Mouse (Mus musculus): Measurements from ENCODE around the gene Tstd1.

- no peak for TF ChIP-seq EP300 (IDR thresholded peaks at IDR 0.05)
- TF ChIP-seq CTCF (IDR thresholded peaks at IDR 0.05), result no peak
These were observed 29.0 kb downstream of the Tstd1 start for GRCm38 (mm10) chr1:171447692-171448091.

All from lung, postnatal 0 days (tissue).